Mouse (Mus musculus) embryonic fibroblast, embryonic 13.5 days (primary cell): Measurements from ENCODE around the gene Map4k3. TPM values are rescaled to one million over a fixed set of nuclear protein-coding genes. Genes with fewer than 3 reads are reported as not detected.
"Not testable (repeated sequence)": the region's sequence is repeated elsewhere in the genome, so short reads cannot be mapped to it uniquely, and the experiment has no call there.

Experiments
- H3K27ac ChIP-seq: 2 replicates; pipeline ENCODE4 v1.5.1; 2012; ENCODE audit warnings: low read length, control low read depth, inconsistent platforms; ENCODE audit not compliant: insufficient read depth
- H3K4me1 ChIP-seq: 2 replicates; pipeline ENCODE4 v1.6.1; 2011; ENCODE audit warnings: low read length; ENCODE audit not compliant: control insufficient read depth, insufficient read depth
- H3K4me3 ChIP-seq: 2 replicates; pipeline ENCODE4 v1.5.1; 2011; ENCODE audit warnings: mild to moderate bottlenecking, control low read depth, low read length; ENCODE audit not compliant: insufficient read depth
- CTCF ChIP-seq: IDR thresholded peaks from 2 replicates; pipeline ENCODE4 v1.5.1; 2011; ENCODE audit warnings: mild to moderate bottlenecking, control low read depth, low read length, moderate library complexity, borderline replicate concordance; ENCODE audit not compliant: insufficient read depth
- POLR2A ChIP-seq: IDR thresholded peaks from 2 replicates; pipeline ENCODE4 v1.6.1; 2011; ENCODE audit warnings: low read depth, mild to moderate bottlenecking, control low read depth, low read length, moderate library complexity
- polyA plus RNA-seq: library from polyadenylated mRNA; stranded (reverse); fragments of >200 nt; gene quantifications from 2 replicates; pipeline ENCODE4 v1.2.4, GENCODE M21; 2011; ENCODE audit warnings: low read depth; ENCODE audit not compliant: missing spikeins, insufficient read length

Map4k3 gene
- 99.4 and 100 TPM in 2 replicates for polyA plus RNA-seq

- Histone ChIP-seq H3K4me1 (no peaks in the 10 kb centered on the region), H3K4me3 (peak within 1 kb of the TSS; percentile 82), H3K27ac (peak within 1 kb of the TSS; percentile 91)
- TF ChIP-seq POLR2A, result peak; percentile 69
- no peak for TF ChIP-seq CTCF
Measured at GRCm38 (mm10) chr17:80728062-80728858, at the start of gene Map4k3. Map4k3 (minus strand) TSS chr17:80728485.

DNA sequence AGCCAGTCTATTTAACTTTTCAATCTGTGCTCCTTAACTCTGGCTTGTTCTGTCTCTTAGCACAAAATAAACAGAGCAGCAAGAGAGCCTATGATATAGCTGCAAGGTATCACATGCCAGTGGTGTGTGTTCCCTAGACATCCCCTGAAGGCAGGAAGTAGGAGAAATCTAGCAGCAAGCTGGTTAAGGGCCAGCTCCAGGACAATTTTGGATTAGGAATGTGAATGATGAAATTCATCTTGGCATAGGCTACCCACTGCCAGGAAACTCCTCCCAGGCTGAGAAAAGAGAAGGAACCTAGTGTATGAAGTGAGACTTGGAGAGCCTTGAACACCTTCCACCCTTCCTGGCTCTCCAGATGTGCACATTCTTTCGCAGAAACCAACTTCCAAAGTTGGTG, 49.3 kb upstream of the Map4k3 start:
- Histone ChIP-seq H3K27ac (no peak overlapping the region), H3K4me3 (no peak overlapping the region), H3K4me1 (peaks cover 9% of the 10 kb centered on the region)
- TF ChIP-seq CTCF (no peak), POLR2A (no peak)

GRCm38 (mm10) chr17:80775178-80775788, 47.0 kb upstream of the Map4k3 start:
- H3K4me1 ChIP-seq, result peaks cover 9% of the 10 kb centered on the region
- H3K27ac ChIP-seq, result no peak overlapping the region; the same call in 1 of the 2 replicates
- H3K4me3 ChIP-seq, result no peak overlapping the region
- TF ChIP-seq POLR2A (no peak), CTCF (no peak)

- no peak overlapping the region for H3K4me3 ChIP-seq
- peak overlapping the region; percentile 85 for H3K27ac ChIP-seq
- peaks cover 6% of the 10 kb centered on the region for H3K4me1 ChIP-seq
- TF ChIP-seq POLR2A (no peak), CTCF (no peak)
Measured at GRCm38 (mm10) chr17:80772545-80773453, 44.5 kb upstream of the Map4k3 start.

GRCm38 (mm10) chr17:80770065-80770464, 41.8 kb upstream of the Map4k3 start:
- Histone ChIP-seq H3K4me1 (peaks cover 8% of the 10 kb centered on the region), H3K4me3 (no peak overlapping the region), H3K27ac (no peak overlapping the region)
- TF ChIP-seq POLR2A, result no peak
- TF ChIP-seq CTCF, result no peak

DNA sequence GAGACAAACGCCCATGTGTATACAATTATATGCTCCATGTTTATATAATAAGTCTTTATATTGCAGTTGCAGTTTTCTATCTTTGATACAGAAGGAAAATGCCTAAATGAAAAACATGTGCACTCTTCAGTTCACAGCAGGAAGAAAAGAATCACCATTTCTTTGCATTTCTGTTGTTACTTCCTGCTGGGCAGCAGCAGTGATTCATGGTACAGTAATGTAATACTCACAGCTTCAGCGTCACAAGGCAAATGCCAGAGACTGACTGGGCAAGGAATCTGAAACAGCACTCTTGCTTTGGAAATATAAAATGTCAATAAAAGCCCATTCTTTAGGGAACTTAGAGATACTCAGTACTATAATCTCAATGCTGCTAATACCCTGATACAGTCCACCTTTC, 36.9 kb upstream of the Map4k3 start:
- TF ChIP-seq CTCF (no peak), POLR2A (no peak)
- Histone ChIP-seq H3K4me1 (peaks cover 14% of the 10 kb centered on the region), H3K27ac (peak overlapping the region; percentile 77; the same call in 1 of the 2 replicates), H3K4me3 (no peak overlapping the region)

GRCm38 (mm10) chr17:80763065-80763681, 34.9 kb upstream of the Map4k3 start:
- peaks cover 14% of the 10 kb centered on the region for H3K4me1 ChIP-seq
- no peak for TF ChIP-seq POLR2A
- no peak for TF ChIP-seq CTCF
- H3K4me3 ChIP-seq, result no peak overlapping the region
- H3K27ac ChIP-seq, result peak overlapping the region; percentile 82

- no peak for TF ChIP-seq POLR2A
- no peak for TF ChIP-seq CTCF
Measured at GRCm38 (mm10) chr17:80762391-80763040, 34.2 kb upstream of the Map4k3 start.

GRCm38 (mm10) chr17:80761191-80761590, 32.9 kb upstream of the Map4k3 start:
- peaks cover 18% of the 10 kb centered on the region for H3K4me1 ChIP-seq
- H3K4me3 ChIP-seq, H3K27ac ChIP-seq: not testable (repeated sequence)

More at GRCm38 (mm10) chr17:80762391-80763040, 34.2 kb upstream of the Map4k3 start:
- Histone ChIP-seq H3K4me3 (no peak overlapping the region), H3K27ac (peak overlapping the region; percentile 82), H3K4me1 (peaks cover 14% of the 10 kb centered on the region)
